ENCODE assay signal across 9 mouse cellular contexts in the genomic region with DNA sequence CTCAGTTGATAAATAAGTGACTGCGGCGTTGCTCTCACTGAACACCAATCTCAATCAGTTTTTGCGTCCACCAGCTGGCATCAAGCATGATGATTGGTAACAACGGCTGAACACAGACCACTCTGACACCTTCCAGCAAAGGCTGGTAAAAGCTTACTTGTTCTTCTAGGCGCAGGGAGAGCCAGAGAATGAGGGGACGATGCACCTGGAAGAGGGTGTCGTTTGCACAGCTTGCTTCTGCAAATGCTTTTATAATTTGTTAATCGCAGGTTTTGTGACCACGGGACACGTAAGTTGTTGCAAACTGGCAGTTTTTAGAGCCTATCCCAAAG. TPM values are rescaled to one million over a fixed set of nuclear protein-coding genes. Genes with fewer than 3 reads are reported as not detected.
DNase-seq lines count a peak whose midpoint lies in the region; ATAC-seq and TF ChIP-seq lines count a peak whose summit lies in the region.
"Had no signal": no experiment of that assay in that cellular context is flagged by ENCODE, and none has a peak within 500 bp of the region (broad histone marks: within the 10 kb centered on the region; RNA-seq: fewer than 3 reads in every experiment).

No protein-coding gene starts in this region.

- DNase-seq in cerebellum, postnatal 10 days, result peak; percentile 36 to 40
- DNase-seq in cerebellum, adult 9-11 months, result no peak
- no peak for DNase-seq in layer of hippocampus, adult 2 months (ENCODE audit: low spot score in 2 of 2)
- no peak for DNase-seq in layer of hippocampus, adult 8-10 months (ENCODE audit: low spot score in 2 of 2)
- DNase-seq: lung, adult 2 months had no signal

- H3K9ac ChIP-seq in hindbrain, embryonic 16.5 days (ENCODE audit: low read depth, low read length), result peak overlapping the region; percentile 39; the same call in 1 of the 2 replicates
- peak overlapping the region; percentile 17 for H3K9ac ChIP-seq in neural tube, embryonic 13.5 days

- 26% methylated on average over 10 of the region's 10 CpGs for WGBS in hindbrain, embryonic 16.5 days
- 27% methylated on average over 10 of the region's 10 CpGs for WGBS in neural tube, embryonic 13.5 days

- no peaks in the 10 kb centered on the region for H3K36me3 ChIP-seq in hindbrain, embryonic 16.5 days (ENCODE audit: control insufficient read depth, insufficient read depth, low read length)
- no peaks in the 10 kb centered on the region for H3K36me3 ChIP-seq in neural tube, embryonic 13.5 days

- no peaks in the 10 kb centered on the region for H3K27me3 ChIP-seq in hindbrain, embryonic 16.5 days (replicated peaks; ENCODE audit: control insufficient read depth, insufficient read depth, low read length)
- H3K27me3 ChIP-seq in neural tube, embryonic 13.5 days, result no peaks in the 10 kb centered on the region

- H3K4me2 ChIP-seq in hindbrain, embryonic 16.5 days (ENCODE audit: low read length), result peak overlapping the region; percentile 20
- peak overlapping the region; percentile 47 for H3K4me2 ChIP-seq in neural tube, embryonic 13.5 days

- peaks cover 17% of the 10 kb centered on the region for H3K4me1 ChIP-seq in hindbrain, embryonic 16.5 days (ENCODE audit: control insufficient read depth, insufficient read depth, low read depth, low read length)
- peaks cover 31% of the 10 kb centered on the region for H3K4me1 ChIP-seq in neural tube, embryonic 13.5 days (replicated peaks)

- TF ChIP-seq CTCF in layer of hippocampus, adult 2 months (conservative IDR thresholded peaks at IDR 0.05), result no peak

- H3K9me3 ChIP-seq in hindbrain, embryonic 16.5 days (ENCODE audit: control insufficient read depth, low read length), result no peaks in the 10 kb centered on the region
- H3K9me3 ChIP-seq in neural tube, embryonic 13.5 days, result no peaks in the 10 kb centered on the region

- H3K4me3 ChIP-seq in layer of hippocampus, adult 2 months, result no peak overlapping the region
- no peak overlapping the region for H3K4me3 ChIP-seq in hindbrain, embryonic 16.5 days (ENCODE audit: low read length)
- H3K4me3 ChIP-seq in neural tube, embryonic 13.5 days, result 0 out of 2 replicates have a peak overlapping the region, but pooled peaks have one; percentile 3

- ATAC-seq in hindbrain, embryonic 16.5 days, result peak; percentile 55
- ATAC-seq in neural tube, embryonic 13.5 days (ENCODE audit: low read depth), result peak; percentile 41
- no peak for ATAC-seq in megakaryocyte progenitor cell, adult 5-6 weeks (replicated peaks; ENCODE audit: poor library complexity)
- ATAC-seq in CD4-positive, CD25-positive, alpha-beta regulatory T cell, adult 4 months, result no peak

- peak overlapping the region; percentile 57 for H3K27ac ChIP-seq in layer of hippocampus, adult 2 months
- peak overlapping the region; percentile 53 for H3K27ac ChIP-seq in hindbrain, embryonic 16.5 days (ENCODE audit: low read depth, low read length)
- H3K27ac ChIP-seq in neural tube, embryonic 13.5 days (replicated peaks), result peak overlapping the region; percentile 87

RNA-seq across cellular contexts. Expression of a gene that starts 51.4 kb away (rescaled TPM):
- total RNA-seq in layer of hippocampus, adult 2 months (2021), result 10 to 100 TPM; 50.8 to 51.9 TPM
- total RNA-seq in layer of hippocampus, adult 8-10 months (2022), result 10 to 100 TPM; 51.4 to 56.9 (median 55.1) TPM
- 56.9 and 62.2 TPM in 2 replicates for polyA plus RNA-seq in hindbrain, embryonic 16.5 days (2015; fragmentation: Nextera tagmentation; extraction: Ambion mirVana)
- 38.9 and 42.9 TPM in 2 replicates for polyA plus RNA-seq in neural tube, embryonic 13.5 days (2015; fragmentation: Nextera tagmentation; extraction: Ambion mirVana)
- 46.5 and 46.8 TPM in 2 replicates for total RNA-seq in megakaryocyte progenitor cell, adult 5-6 weeks (2015)
- 45.9 and 47.4 TPM in 2 replicates for total RNA-seq in megakaryocyte progenitor cell, adult 5-6 weeks (2017)
- polyA plus RNA-seq in CD4-positive, CD25-positive, alpha-beta regulatory T cell, adult 4 months (2017; shearing (Covaris generic)), result 10 to 100 TPM; 30.4 to 31.8 TPM

RNA-seq across cellular contexts. Expression of a gene that starts 51.8 kb away (rescaled TPM):
- 100 to 1,000 TPM; 203 to 216 TPM for total RNA-seq in layer of hippocampus, adult 2 months (2021)
- total RNA-seq in layer of hippocampus, adult 8-10 months (2022), result 100 to 1,000 TPM; 182 to 223 (median 194) TPM
- polyA plus RNA-seq in hindbrain, embryonic 16.5 days (2015; fragmentation: Nextera tagmentation; extraction: Ambion mirVana), result 158 and 173 TPM in 2 replicates
- polyA plus RNA-seq in neural tube, embryonic 13.5 days (2015; fragmentation: Nextera tagmentation; extraction: Ambion mirVana), result 211 and 214 TPM in 2 replicates
- total RNA-seq in megakaryocyte progenitor cell, adult 5-6 weeks (2015), result 283 and 299 TPM in 2 replicates
- total RNA-seq in megakaryocyte progenitor cell, adult 5-6 weeks (2017), result 415 and 496 TPM in 2 replicates
- 100 to 1,000 TPM; 120 to 126 TPM for polyA plus RNA-seq in CD4-positive, CD25-positive, alpha-beta regulatory T cell, adult 4 months (2017; shearing (Covaris generic))

Comparison
In these comparisons a context has a peak if more than half of its experiments do, and no peak if none do; other contexts are left out.
1. DNase-seq: peak in cerebellum, postnatal 10 days (2 of 2); none in cerebellum, adult 9-11 months (single experiment), layer of hippocampus, adult 2 months (0 of 2) and layer of hippocampus, adult 8-10 months (0 of 2).
2. ATAC-seq: peak in hindbrain, embryonic 16.5 days (single experiment) and neural tube, embryonic 13.5 days (single experiment); none in megakaryocyte progenitor cell, adult 5-6 weeks (single experiment) and CD4-positive, CD25-positive, alpha-beta regulatory T cell, adult 4 months (single experiment).
3. Peak in every context shown above with its lines, with median percentiles within 50 percentile points of each other: H3K27ac ChIP-seq.